Mouse (Mus musculus): ENCODE measurements at regions not wholly inside any gene's neighbourhood (a gene's known extent, or its start where the extent isn't known, plus 50 kb on each side); places are given as distances from the start of the nearest gene placed in this dataset.

DNA sequence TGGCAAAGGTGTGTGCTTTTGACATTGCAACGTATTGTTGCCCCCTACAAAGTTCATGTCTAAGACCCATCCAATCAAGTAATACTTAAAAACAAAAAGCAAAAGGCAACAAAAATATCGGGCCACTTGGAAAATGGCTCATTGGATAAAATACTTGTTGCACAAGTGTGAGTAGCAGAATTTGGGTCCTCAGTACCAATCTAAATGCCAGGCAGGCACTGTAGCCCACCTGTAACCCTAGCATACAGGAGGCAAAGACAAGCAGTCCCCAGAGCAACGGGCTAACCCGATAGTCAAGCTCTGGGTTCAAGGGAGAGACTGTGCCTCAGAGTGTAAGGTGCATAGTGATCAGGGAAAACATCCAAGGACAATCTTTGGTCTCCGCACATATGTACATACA lies 167.8 kb downstream of the Spry2 start:
- Histone ChIP-seq H3K4me3 (ENCODE audit: low read length) (no peak overlapping the region), H3K27me3 (ENCODE audit: insufficient read depth, low read length) (no peaks in the 10 kb centered on the region), H3K27ac (ENCODE audit: low read length) (no peak overlapping the region), H3K4me2 (replicated peaks; ENCODE audit: low read depth, low read length) (no peak overlapping the region), H3K9me3 (ENCODE audit: low read length) (no peaks in the 10 kb centered on the region), H3K9ac (replicated peaks; ENCODE audit: low read length) (no peak overlapping the region), H3K36me3 (ENCODE audit: insufficient read depth, low read length) (no peaks in the 10 kb centered on the region), H3K4me1 (ENCODE audit: insufficient read depth, low read length) (peaks cover 23% of the 10 kb centered on the region)
- ATAC-seq (ENCODE audit: low FRiP score, low TSS enrichment) = no peak
- WGBS = 82% methylated on average over 5 of the region's 5 CpGs

DNA sequence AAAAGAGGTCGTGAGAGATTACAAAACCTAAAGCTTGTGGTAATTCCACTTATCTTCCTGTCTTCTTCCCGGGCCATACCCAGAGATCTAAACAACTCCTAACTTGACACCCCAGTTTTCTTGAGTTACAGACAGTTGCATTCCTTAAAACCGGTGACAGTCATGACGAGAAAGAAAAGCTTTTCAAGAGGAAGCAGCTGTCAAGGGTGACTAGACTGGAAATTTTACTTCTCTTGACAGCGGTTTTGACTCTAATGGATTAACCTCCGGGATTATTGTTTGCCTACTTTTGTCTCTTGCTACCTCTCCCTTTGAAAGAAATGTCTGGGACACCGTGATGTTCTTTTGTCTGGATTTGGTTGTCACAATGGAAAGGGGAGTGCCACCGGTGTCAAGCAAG lies 170.9 kb downstream of the Spry2 start:
- 39% methylated on average over 8 of the region's 8 CpGs for WGBS
- no peak overlapping the region for H3K4me2 ChIP-seq (replicated peaks; ENCODE audit: low read depth, low read length)
- no peaks in the 10 kb centered on the region for H3K36me3 ChIP-seq (ENCODE audit: insufficient read depth, low read length)
- no peaks in the 10 kb centered on the region for H3K9me3 ChIP-seq (ENCODE audit: low read length)
- no peak overlapping the region for H3K4me3 ChIP-seq (ENCODE audit: low read length)
- peaks cover 10% of the 10 kb centered on the region for H3K4me1 ChIP-seq (ENCODE audit: insufficient read depth, low read length)
- H3K27me3 ChIP-seq (ENCODE audit: insufficient read depth, low read length) = no peaks in the 10 kb centered on the region
- H3K27ac ChIP-seq (ENCODE audit: low read length) = no peak overlapping the region
- H3K9ac ChIP-seq (replicated peaks; ENCODE audit: low read length) = no peak overlapping the region
- no peak for ATAC-seq (ENCODE audit: low FRiP score, low TSS enrichment)

DNA sequence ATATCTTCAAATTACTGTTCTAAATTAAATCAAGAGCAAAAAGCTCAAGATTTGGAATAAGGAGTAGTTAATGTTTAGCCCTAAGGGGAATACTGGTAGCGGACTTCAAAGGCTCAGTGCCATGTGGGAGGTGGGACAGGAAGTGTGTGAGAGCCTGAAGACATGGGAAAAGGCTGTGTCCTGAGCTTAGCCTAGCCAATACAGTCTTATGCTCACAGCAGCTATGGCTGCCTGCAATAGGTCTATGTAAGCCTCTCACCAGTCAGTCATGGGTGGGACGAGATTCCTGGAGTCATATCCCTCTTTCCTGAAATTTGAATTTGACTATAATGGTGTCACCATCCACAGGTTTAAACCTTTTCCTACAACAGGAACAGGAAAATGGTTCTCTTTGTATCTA lies 173.7 kb downstream of the Spry2 start:
- 0 out of 2 replicates have a peak, but pooled peaks cover 7% of the 10 kb centered on the region for H3K4me1 ChIP-seq (ENCODE audit: insufficient read depth, low read length)
- no peaks in the 10 kb centered on the region for H3K9me3 ChIP-seq (ENCODE audit: low read length)
- no peaks in the 10 kb centered on the region for H3K36me3 ChIP-seq (ENCODE audit: insufficient read depth, low read length)
- H3K27me3 ChIP-seq (ENCODE audit: insufficient read depth, low read length) = no peaks in the 10 kb centered on the region
- H3K4me3 ChIP-seq (ENCODE audit: low read length) = no peak overlapping the region
- no peak overlapping the region for H3K9ac ChIP-seq (replicated peaks; ENCODE audit: low read length)
- WGBS = 64% methylated on average over 2 of the region's 2 CpGs
- no peak overlapping the region for H3K27ac ChIP-seq (ENCODE audit: low read length)
- no peak overlapping the region for H3K4me2 ChIP-seq (replicated peaks; ENCODE audit: low read depth, low read length)
- ATAC-seq (ENCODE audit: low FRiP score, low TSS enrichment) = peak; percentile 74

DNA sequence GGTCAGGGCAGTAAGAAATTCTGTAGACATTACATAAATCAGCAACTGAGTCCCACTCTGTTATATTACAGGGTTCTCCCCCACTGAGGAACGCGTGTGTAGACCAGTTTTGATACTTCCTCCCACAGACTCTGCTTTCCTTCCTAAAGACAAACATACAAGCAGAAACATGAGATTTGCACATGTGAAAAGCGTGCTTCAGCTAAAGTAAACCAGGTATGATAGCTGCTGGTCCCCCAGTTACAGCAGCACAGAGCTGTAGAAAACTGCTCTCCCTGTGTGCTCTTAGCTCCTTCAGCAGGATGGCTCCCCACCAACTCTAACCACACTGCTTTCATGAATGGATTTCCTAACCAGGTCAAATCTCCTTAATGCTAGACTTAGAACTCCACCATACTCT lies 175.0 kb downstream of the Spry2 start:
- no peaks in the 10 kb centered on the region for H3K27me3 ChIP-seq (ENCODE audit: insufficient read depth, low read length)
- no peaks in the 10 kb centered on the region for H3K36me3 ChIP-seq (ENCODE audit: insufficient read depth, low read length)
- H3K27ac ChIP-seq (ENCODE audit: low read length) = no peak overlapping the region
- 0 out of 2 replicates have a peak, but pooled peaks cover 6% of the 10 kb centered on the region for H3K4me1 ChIP-seq (ENCODE audit: insufficient read depth, low read length)
- H3K4me2 ChIP-seq (replicated peaks; ENCODE audit: low read depth, low read length) = no peak overlapping the region
- no peak overlapping the region for H3K4me3 ChIP-seq (ENCODE audit: low read length)
- no peak for ATAC-seq (ENCODE audit: low FRiP score, low TSS enrichment)
- peaks cover 3% of the 10 kb centered on the region for H3K9me3 ChIP-seq (ENCODE audit: low read length)
- no peak overlapping the region for H3K9ac ChIP-seq (replicated peaks; ENCODE audit: low read length)
- 31% methylated on average over 3 of the region's 3 CpGs for WGBS

DNA sequence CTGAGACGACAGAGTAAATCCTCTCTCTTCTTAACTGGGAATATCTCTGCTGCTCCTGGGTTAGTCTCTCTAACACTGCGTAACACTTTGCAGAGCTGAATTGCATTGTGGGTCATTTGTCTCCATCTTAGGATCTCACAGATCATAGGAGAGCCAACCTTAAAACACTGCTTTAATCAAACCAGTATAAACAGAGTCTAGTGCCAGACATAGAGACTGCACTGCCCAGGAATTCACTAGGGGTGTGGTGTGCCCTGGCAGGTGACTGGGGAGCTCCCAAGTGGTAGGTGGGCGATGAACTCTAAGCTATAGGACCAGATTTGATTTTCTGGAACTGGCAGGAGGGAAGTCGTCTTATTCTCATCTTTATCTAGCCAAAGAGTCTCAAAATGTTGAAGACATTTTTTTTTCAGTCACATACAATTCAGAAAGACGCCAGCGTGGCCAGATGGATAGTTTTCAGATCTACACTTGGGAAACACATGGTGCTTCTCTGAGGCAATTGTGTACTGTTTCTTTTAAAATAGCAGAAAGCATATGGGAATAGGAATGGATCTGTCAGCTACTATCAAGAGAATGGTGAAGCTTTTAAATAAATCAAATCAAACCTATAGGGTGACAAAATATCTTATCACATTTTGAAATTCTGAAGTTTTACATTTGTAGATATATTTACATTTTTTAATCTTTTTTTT lies 175.7 kb downstream of the Spry2 start:
- Histone ChIP-seq H3K4me3 (ENCODE audit: low read length) (no peak overlapping the region), H3K4me2 (replicated peaks; ENCODE audit: low read depth, low read length) (no peak overlapping the region), H3K27ac (ENCODE audit: low read length) (no peak overlapping the region), H3K4me1 (ENCODE audit: insufficient read depth, low read length) (0 out of 2 replicates have a peak, but pooled peaks cover 4% of the 10 kb centered on the region), H3K36me3 (ENCODE audit: insufficient read depth, low read length) (no peaks in the 10 kb centered on the region), H3K27me3 (ENCODE audit: insufficient read depth, low read length) (no peaks in the 10 kb centered on the region), H3K9me3 (ENCODE audit: low read length) (peaks cover 3% of the 10 kb centered on the region), H3K9ac (replicated peaks; ENCODE audit: low read length) (no peak overlapping the region)
- no peak for ATAC-seq (ENCODE audit: low FRiP score, low TSS enrichment)
- 85% methylated on average over 6 of the region's 6 CpGs for WGBS

DNA sequence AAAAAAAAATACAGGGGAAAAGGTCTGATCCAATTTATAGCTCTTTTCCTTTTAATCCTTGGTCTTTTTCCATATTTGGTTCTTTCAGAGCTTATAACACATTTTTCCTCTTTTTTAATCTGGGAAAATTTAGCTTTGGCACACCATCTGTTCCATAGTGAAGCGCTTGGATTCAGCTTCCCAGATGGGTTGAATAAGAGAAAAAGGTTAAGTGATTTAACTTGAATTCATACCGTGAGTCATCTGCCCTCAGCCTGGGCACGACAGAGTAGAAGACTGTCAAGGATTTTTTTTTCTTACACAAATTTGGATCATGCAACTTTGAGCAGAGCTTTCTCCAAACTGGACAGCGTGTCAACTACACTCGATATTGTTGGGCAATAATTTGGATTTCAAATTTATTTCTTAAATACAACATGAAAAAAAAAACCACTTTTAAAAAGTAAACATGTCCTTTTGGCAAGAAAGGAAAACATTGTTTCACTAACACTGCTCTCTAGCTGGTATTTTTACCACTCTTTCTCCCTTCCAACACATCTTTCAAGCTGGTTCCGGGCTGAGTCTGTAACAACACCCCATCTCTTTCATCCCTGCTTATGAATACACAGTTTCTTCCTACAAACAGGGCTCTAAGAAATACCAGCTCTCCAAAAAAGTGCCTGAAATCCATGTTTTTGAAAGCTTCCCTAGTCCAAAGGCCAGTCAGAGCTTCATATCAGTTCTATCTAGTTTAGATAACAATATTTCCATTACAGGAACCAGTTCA lies 177.8 kb downstream of the Spry2 start:
- Histone ChIP-seq H3K9me3 (ENCODE audit: low read length) (peaks cover 3% of the 10 kb centered on the region), H3K27me3 (ENCODE audit: insufficient read depth, low read length) (no peaks in the 10 kb centered on the region), H3K9ac (replicated peaks; ENCODE audit: low read length) (no peak overlapping the region), H3K4me3 (ENCODE audit: low read length) (no peak overlapping the region), H3K27ac (ENCODE audit: low read length) (no peak overlapping the region), H3K36me3 (ENCODE audit: insufficient read depth, low read length) (no peaks in the 10 kb centered on the region), H3K4me1 (ENCODE audit: insufficient read depth, low read length) (0 out of 2 replicates have a peak, but pooled peaks cover 4% of the 10 kb centered on the region), H3K4me2 (replicated peaks; ENCODE audit: low read depth, low read length) (no peak overlapping the region)
- WGBS = 82% methylated on average over 6 of the region's 6 CpGs
- no peak for ATAC-seq (ENCODE audit: low FRiP score, low TSS enrichment)

DNA sequence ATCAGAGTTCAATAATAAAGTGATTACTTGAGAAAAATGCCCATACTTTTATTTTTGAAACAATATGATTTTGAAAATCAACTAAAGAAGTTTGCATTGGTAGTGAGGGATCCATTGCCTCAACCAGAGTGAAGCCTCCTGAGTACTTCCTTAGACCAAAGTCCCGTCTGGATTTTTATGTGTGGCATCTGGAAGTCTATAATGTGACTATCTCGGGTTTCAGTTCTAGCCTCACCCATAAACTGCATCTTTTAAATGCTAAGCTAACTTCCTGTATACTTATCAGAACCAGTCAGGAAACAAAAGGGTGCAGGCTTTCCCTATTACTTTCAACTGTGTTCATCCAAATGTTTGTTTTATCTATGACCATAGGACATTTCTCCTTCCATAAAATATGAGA lies 178.8 kb downstream of the Spry2 start:
- Histone ChIP-seq H3K9ac (replicated peaks; ENCODE audit: low read length) (no peak overlapping the region), H3K4me1 (ENCODE audit: insufficient read depth, low read length) (0 out of 2 replicates have a peak, but pooled peaks cover under 1% of the 10 kb centered on the region), H3K27me3 (ENCODE audit: insufficient read depth, low read length) (no peaks in the 10 kb centered on the region), H3K36me3 (ENCODE audit: insufficient read depth, low read length) (no peaks in the 10 kb centered on the region), H3K27ac (ENCODE audit: low read length) (no peak overlapping the region), H3K9me3 (ENCODE audit: low read length) (peaks cover 3% of the 10 kb centered on the region), H3K4me2 (replicated peaks; ENCODE audit: low read depth, low read length) (no peak overlapping the region), H3K4me3 (ENCODE audit: low read length) (no peak overlapping the region)
- ATAC-seq (ENCODE audit: low FRiP score, low TSS enrichment) = no peak
- WGBS = 29% methylated on average over 2 of the region's 2 CpGs

DNA sequence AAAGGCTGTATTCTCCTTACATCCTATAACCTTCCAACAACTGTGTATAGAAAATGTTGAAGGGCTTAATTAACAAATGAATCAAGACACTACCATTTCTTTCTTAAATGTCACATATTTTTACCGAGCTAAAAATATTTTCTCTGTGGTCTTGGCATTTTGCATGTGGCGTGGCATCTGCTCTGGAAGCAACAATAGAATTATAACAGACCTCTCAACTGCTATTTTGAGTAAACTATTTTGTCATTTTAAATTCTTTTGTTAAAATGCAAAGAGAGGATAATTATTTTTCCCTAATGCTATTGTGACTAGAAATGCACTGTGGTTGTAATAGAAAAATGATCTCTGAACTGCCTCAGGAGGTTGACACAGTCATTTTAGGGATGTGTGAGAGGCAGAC lies 187.9 kb downstream of the Spry2 start:
- H3K27me3 ChIP-seq (ENCODE audit: insufficient read depth, low read length) = no peaks in the 10 kb centered on the region
- H3K4me2 ChIP-seq (replicated peaks; ENCODE audit: low read depth, low read length) = no peak overlapping the region
- H3K36me3 ChIP-seq (ENCODE audit: insufficient read depth, low read length) = no peaks in the 10 kb centered on the region
- 80% methylated on average over 2 of the region's 2 CpGs for WGBS
- no peak overlapping the region for H3K4me3 ChIP-seq (ENCODE audit: low read length)
- no peaks in the 10 kb centered on the region for H3K9me3 ChIP-seq (ENCODE audit: low read length)
- ATAC-seq (ENCODE audit: low FRiP score, low TSS enrichment) = no peak
- H3K27ac ChIP-seq (ENCODE audit: low read length) = no peak overlapping the region
- no peaks in the 10 kb centered on the region for H3K4me1 ChIP-seq (ENCODE audit: insufficient read depth, low read length)
- no peak overlapping the region for H3K9ac ChIP-seq (replicated peaks; ENCODE audit: low read length)

DNA sequence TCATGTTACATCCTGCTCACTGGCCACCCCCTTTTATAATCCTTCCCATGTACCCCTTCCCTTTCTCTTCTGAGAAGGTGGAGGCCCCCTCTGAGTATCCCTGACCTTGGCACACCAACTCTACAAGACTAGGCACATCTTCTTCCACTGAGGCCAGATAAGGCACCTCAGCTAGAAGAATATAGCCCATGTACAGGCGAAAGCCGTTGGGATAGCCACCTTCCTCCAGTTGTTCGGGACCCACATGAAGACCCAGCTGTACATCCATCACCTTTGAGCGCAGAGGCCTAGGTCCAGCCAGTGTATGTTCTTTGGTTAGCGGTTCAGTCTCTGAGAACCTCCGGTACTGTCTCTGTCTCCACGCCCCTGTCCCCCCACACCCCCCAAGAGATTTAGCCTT lies 189.9 kb downstream of the Spry2 start:
- Histone ChIP-seq H3K4me2 (replicated peaks; ENCODE audit: low read depth, low read length) (no peak overlapping the region), H3K9me3 (ENCODE audit: low read length) (no peaks in the 10 kb centered on the region), H3K27ac (ENCODE audit: low read length) (no peak overlapping the region), H3K27me3 (ENCODE audit: insufficient read depth, low read length) (no peaks in the 10 kb centered on the region), H3K36me3 (ENCODE audit: insufficient read depth, low read length) (no peaks in the 10 kb centered on the region), H3K4me3 (ENCODE audit: low read length) (no peak overlapping the region), H3K9ac (replicated peaks; ENCODE audit: low read length) (no peak overlapping the region), H3K4me1 (ENCODE audit: insufficient read depth, low read length) (no peaks in the 10 kb centered on the region)
- ATAC-seq (ENCODE audit: low FRiP score, low TSS enrichment) = no peak
- 97% methylated on average over 7 of the region's 7 CpGs for WGBS

DNA sequence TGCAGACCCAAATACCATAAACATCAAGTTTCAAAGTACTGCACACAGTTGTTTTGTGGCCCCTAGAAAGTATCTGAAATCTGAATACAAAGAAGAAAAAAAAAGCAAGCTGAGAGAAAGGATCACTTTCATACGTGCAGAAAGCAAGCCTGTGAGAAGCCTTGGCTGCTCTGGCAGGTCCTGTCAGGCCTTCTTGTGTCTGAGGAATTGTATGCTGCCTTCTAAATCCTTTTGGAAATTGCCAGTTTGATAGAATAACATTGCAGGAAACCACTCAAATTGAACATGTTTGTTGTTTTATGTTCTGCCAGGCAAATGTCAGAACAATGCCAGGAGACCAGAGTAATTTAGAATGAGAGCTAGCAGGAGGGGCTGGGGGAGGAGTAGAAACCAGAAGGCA lies 198.0 kb downstream of the Spry2 start:
- H3K4me1 ChIP-seq (ENCODE audit: insufficient read depth, low read length) = peaks cover 6% of the 10 kb centered on the region; the same call in 1 of the 2 replicates
- WGBS = 38% methylated on average over 1 of the region's 1 CpGs
- no peak overlapping the region for H3K4me3 ChIP-seq (ENCODE audit: low read length)
- no peak overlapping the region for H3K27ac ChIP-seq (ENCODE audit: low read length)
- H3K4me2 ChIP-seq (replicated peaks; ENCODE audit: low read depth, low read length) = no peak overlapping the region
- H3K36me3 ChIP-seq (ENCODE audit: insufficient read depth, low read length) = no peaks in the 10 kb centered on the region
- ATAC-seq (ENCODE audit: low FRiP score, low TSS enrichment) = no peak
- no peaks in the 10 kb centered on the region for H3K27me3 ChIP-seq (ENCODE audit: insufficient read depth, low read length)
- no peak overlapping the region for H3K9ac ChIP-seq (replicated peaks; ENCODE audit: low read length)
- no peaks in the 10 kb centered on the region for H3K9me3 ChIP-seq (ENCODE audit: low read length)
